Mouse (Mus musculus) neural tube, embryonic 11.5 days (tissue): ENCODE results near the gene Mrc2. TPM values are rescaled to one million over a fixed set of nuclear protein-coding genes. Genes with fewer than 3 reads are reported as not detected.

Experiments used
- ATAC-seq: fragments of 200-750 bp; cut with Nextera tagmentation; 2 replicates; pipeline ENCODE4 v1.8.0; 2017; ENCODE audit warnings: moderate number of reproducible peaks, mild to moderate bottlenecking, moderate TSS enrichment, moderate library complexity; ENCODE audit not compliant: insufficient read depth, low FRiP score, low TSS enrichment
- DNase-seq: peaks from one replicate; pipeline ENCODE4 v3.0.0-alpha.2; 2015; ENCODE audit warnings: low spot score
- H3K27ac ChIP-seq: fragments of 300-500 bp; sonication (generic); 2 replicates; pipeline ENCODE4 v1.5.1; 2014; ENCODE audit warnings: low read depth, mild to moderate bottlenecking, low read length
- H3K27me3 ChIP-seq: fragments of 300-500 bp; sonication (generic); 2 replicates; pipeline ENCODE4 v1.6.1; 2014; ENCODE audit warnings: mild to moderate bottlenecking, low read length, mixed read lengths; ENCODE audit not compliant: control insufficient read depth, insufficient read depth
- H3K36me3 ChIP-seq: fragments of 300-500 bp; sonication (generic); 2 replicates; pipeline ENCODE4 v1.6.1; 2014; ENCODE audit warnings: mild to moderate bottlenecking, low read length, moderate library complexity, mixed read lengths; ENCODE audit not compliant: control insufficient read depth, insufficient read depth
- H3K4me1 ChIP-seq: fragments of 300-500 bp; sonication (generic); 2 replicates; pipeline ENCODE4 v1.6.1; 2014; ENCODE audit warnings: low read length, mixed read lengths; ENCODE audit not compliant: control insufficient read depth, insufficient read depth
- H3K4me2 ChIP-seq: fragments of 300-500 bp; sonication (generic); 2 replicates; pipeline ENCODE4 v1.6.1; 2014; ENCODE audit warnings: low read depth, mild to moderate bottlenecking, moderate library complexity
- H3K4me3 ChIP-seq: fragments of 300-500 bp; sonication (generic); 2 replicates; pipeline ENCODE4 v1.5.1; 2014; ENCODE audit warnings: low read depth, low read length
- H3K9ac ChIP-seq: fragments of 300-500 bp; sonication (generic); 2 replicates; pipeline ENCODE4 v1.6.1; 2014; ENCODE audit warnings: mild to moderate bottlenecking, low read length
- H3K9me3 ChIP-seq: fragments of 300-500 bp; sonication (generic); 2 replicates; pipeline ENCODE4 v1.6.1; 2016; ENCODE audit warnings: low read length; ENCODE audit not compliant: control insufficient read depth
- WGBS: fragments of 180-500 bp; shearing (Covaris S2); extraction: QIAGEN DNeasy Blood & Tissue Kit; methylation state at CpG from one replicate; pipeline ENCODE4 v1.1.7; 2014; 5-methylcytosine and 5-hydroxymethylcytosine counted together
- polyA plus RNA-seq: library from polyadenylated mRNA; unstranded; fragments of >200 nt; fragmentation: Nextera tagmentation; extraction: Ambion mirVana; gene quantifications from 2 replicates; pipeline ENCODE4 v1.2.1, GENCODE M21; 2014

Gene Mrc2
- polyA plus RNA-seq, 1 experiment from 2014 or later = 9.3 TPM

DNA sequence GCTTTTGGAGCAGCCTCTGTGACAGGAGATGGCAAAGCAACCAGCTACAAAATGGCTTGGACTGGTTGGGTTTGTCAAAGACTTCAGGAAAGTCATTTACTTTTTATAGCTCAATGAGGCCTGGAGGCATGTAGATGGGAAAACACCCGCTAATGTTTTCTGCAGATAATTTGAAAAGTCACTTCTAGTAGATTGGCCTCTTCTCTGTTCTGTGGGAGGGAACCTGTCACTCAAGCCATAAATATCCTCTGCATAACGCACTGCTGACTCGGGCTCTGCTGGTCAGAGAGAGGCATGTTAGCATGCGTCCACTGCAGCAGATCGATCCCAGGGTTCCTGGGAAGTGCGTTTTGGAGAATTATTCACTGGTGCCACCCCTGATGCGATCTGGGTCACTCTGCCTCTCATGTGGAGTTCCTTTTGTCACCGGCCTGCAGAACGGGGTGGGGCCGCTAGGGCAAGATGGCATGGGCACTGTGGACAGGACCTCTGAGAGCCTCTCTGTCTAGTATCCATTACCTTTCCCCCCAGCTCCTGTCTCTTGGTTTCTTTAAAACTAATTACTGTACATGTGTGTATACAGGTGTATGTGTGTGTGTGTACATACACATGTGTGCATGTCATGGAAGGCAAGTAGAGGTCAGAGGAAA is 82.2 kb downstream of the Mrc2 start:
- Histone ChIP-seq H3K9ac (no peak overlapping the region), H3K36me3 (no peaks in the 10 kb centered on the region), H3K27me3 (no peaks in the 10 kb centered on the region), H3K9me3 (no peaks in the 10 kb centered on the region), H3K27ac (no peak overlapping the region), H3K4me1 (no peaks in the 10 kb centered on the region), H3K4me2 (no peak overlapping the region), H3K4me3 (no peak overlapping the region)
- 62% methylated on average over 10 of the region's 10 CpGs for WGBS
- DNase-seq = no peak
- no peak for ATAC-seq

DNA sequence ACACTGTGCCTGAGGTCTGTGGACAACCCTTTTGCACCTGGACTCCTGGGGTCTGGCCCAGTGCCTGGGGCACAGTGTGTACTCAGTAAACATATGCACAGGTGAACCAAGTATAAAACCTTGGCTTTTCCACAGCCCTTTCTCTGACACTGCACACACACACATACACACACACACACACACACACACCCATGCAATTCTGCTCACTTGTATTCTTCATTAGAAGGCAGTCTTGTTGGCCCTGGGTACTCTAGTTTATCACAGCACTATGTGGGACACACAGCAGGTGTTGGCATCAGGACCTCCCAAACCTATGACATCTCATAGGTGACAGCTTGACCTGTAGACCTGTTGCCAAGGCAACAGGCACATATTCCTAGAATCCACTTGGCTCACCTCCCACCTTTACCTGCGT is 83.4 kb downstream of the Mrc2 start:
- no peak for ATAC-seq
- DNase-seq = no peak
- Histone ChIP-seq H3K9me3 (no peaks in the 10 kb centered on the region), H3K4me1 (no peaks in the 10 kb centered on the region), H3K27me3 (no peaks in the 10 kb centered on the region), H3K9ac (no peak overlapping the region), H3K27ac (no peak overlapping the region), H3K36me3 (no peaks in the 10 kb centered on the region), H3K4me3 (no peak overlapping the region), H3K4me2 (no peak overlapping the region)
- WGBS = 93% methylated on average over 1 of the region's 1 CpGs

DNA sequence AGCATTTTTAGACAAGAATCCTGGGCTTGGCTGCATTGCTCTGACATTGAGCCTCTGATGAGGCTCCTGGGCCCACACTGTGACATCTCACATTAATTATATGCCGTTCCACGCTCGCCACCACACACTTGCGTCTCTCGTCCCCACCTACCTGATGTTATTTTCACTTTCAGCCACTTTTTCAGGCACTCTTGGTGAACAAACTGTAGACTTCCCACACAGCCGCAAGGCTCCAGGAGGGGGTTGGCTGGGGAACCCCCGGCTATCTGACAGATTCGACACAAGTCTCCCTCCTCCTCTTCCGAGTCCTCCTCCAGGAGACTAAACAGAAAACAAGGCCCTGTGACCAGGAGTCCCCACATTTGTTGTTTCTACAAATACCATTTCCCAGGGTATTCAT is 92.8 kb downstream of the Mrc2 start:
- Histone ChIP-seq H3K4me2 (no peak overlapping the region), H3K9ac (no peak overlapping the region), H3K27ac (no peak overlapping the region), H3K36me3 (no peaks in the 10 kb centered on the region), H3K27me3 (no peaks in the 10 kb centered on the region), H3K4me1 (no peaks in the 10 kb centered on the region), H3K9me3 (no peaks in the 10 kb centered on the region), H3K4me3 (no peak overlapping the region)
- DNase-seq (no peak), ATAC-seq (no peak)
- WGBS = 72% methylated on average over 9 of the region's 9 CpGs

DNA sequence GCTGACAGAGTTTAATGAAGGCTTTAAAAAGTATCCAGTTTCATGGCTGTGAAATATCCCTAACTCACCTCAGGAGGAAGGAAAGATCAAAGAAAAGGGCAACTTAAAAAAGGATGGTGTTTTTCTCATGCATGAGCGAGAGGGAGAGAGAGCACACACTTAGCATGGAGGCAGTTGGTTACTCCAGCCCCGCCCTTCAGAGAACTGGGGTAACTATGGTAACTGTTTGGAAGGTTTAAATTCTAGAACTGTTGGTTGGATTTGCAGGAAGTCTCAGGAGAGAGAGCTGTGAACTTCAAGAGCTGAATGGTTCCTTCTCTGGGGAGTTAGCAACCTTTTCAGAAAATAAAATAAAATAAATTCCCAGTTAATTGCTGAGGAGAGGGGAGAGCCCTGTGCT is 96.2 kb downstream of the Mrc2 start:
- Histone ChIP-seq H3K27ac (no peak overlapping the region), H3K4me1 (no peaks in the 10 kb centered on the region), H3K9ac (no peak overlapping the region), H3K9me3 (no peaks in the 10 kb centered on the region), H3K4me3 (no peak overlapping the region), H3K27me3 (no peaks in the 10 kb centered on the region), H3K36me3 (no peaks in the 10 kb centered on the region), H3K4me2 (no peak overlapping the region)
- ATAC-seq = no peak
- 47% methylated on average over 2 of the region's 2 CpGs for WGBS
- no peak for DNase-seq

DNA sequence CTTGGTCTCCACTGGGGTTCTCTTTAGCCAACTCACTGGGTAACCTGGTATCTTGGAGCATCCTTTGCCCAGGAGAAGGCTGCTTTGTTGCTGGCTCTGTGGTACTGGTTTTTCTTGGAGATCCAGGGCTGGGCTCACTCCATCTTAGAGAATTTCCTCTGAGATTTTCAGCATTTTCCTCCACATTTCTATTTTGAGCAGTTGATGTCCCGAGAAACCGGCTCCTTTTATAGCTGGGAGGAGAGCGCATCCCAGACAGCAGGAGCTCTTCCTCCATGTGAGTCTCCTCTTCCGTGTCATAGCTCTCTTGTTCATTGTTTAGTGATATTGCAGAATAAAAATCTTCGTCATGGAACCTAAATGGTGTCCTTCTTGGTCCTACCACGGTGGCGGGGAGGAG is 97.8 kb downstream of the Mrc2 start:
- Histone ChIP-seq H3K27ac (no peak overlapping the region), H3K27me3 (no peaks in the 10 kb centered on the region), H3K36me3 (no peaks in the 10 kb centered on the region), H3K9ac (no peak overlapping the region), H3K4me1 (no peaks in the 10 kb centered on the region), H3K4me2 (no peak overlapping the region), H3K9me3 (no peaks in the 10 kb centered on the region), H3K4me3 (no peak overlapping the region)
- DNase-seq = no peak
- ATAC-seq = no peak
- 89% methylated on average over 7 of the region's 7 CpGs for WGBS

Other genes starting within 250 kb of the Mrc2 start
- gene Efcab3, start 229.1 kb upstream of the Mrc2 start, polyA plus RNA-seq = 0.22 TPM in 1 of 2 replicates, not detected in the other
- gene Mettl2, start 166.2 kb upstream of the Mrc2 start, polyA plus RNA-seq = 33.1 and 38.1 TPM in 2 replicates
- gene Gm10842, start 145.8 kb upstream of the Mrc2 start, polyA plus RNA-seq = not detected in 2 replicates
- 25.9 and 27.8 TPM in 2 replicates for gene Tlk2, start 113.8 kb upstream of the Mrc2 start, polyA plus RNA-seq
- gene March10, start 164.1 kb downstream of the Mrc2 start, polyA plus RNA-seq = not detected in 2 replicates